Mouse (Mus musculus): ENCODE results near the gene Pde10a. TPM values are rescaled to one million over a fixed set of nuclear protein-coding genes. Genes with fewer than 3 reads are reported as not detected.
A peak's percentile ranks its signal among the peaks of the same experiment; 100 is the strongest.

Pde10a gene
- polyA plus RNA-seq, 1 experiment from 2014 or later, result 12.7 TPM

DNA sequence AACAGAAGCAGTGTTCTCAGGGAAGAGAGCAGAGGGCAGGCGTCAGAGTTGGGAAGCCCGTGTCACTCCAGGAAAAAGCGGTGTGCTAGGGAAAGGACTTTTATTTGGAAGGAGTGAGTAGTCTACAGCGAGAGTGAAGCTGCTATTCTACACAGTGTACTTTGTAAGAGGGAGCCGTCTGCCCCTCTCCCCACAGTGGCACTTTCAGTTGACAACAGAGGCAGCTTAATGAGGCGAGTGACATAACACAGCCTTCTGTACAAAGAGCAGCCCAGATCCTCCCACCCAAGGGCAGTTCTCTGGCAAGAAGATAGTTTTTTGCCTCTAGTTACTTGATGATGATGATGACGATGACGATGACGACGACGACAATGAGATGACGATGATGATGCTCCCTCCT, 410.4 kb downstream of the Pde10a start:
- Histone ChIP-seq H3K9ac (replicated peaks) (peak overlapping the region; percentile 23; the same call in 1 of the 2 replicates), H3K9me3 (no peaks in the 10 kb centered on the region), H3K4me2 (replicated peaks) (no peak overlapping the region), H3K27me3 (no peaks in the 10 kb centered on the region), H3K4me3 (replicated peaks) (no peak overlapping the region), H3K36me3 (peaks cover 8% of the 10 kb centered on the region; the same call in 1 of the 2 replicates), H3K27ac (no peak overlapping the region), H3K4me1 (replicated peaks) (0 out of 2 replicates have a peak, but pooled peaks cover 5% of the 10 kb centered on the region)
- WGBS, result 44% methylated on average over 12 of the region's 12 CpGs
- ATAC-seq, result peak; percentile 58; the same call in 1 of the 2 replicates

DNA sequence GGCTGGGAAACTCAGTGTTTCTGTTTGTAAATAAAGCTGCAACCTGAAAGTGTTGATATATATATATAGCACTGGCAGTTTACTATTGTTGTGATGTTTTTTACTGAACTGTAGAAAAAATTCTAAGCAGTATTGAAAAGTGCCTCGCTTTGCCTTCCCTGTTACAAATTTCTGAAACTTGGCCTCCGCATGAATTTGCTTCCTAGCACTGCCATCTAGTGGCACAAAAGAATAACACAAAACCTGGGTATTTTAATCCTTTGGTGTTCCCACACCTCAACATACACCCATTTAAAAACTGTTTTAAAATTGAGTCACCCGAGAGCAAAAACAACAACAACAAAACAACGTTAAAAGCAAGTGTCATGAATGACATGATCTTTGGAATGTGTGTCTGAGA, 411.4 kb downstream of the Pde10a start:
- no peaks in the 10 kb centered on the region for H3K27me3 ChIP-seq
- 3% methylated on average over 4 of the region's 4 CpGs for WGBS
- H3K27ac ChIP-seq, result no peak overlapping the region
- no peak overlapping the region for H3K4me2 ChIP-seq (replicated peaks)
- H3K4me1 ChIP-seq (replicated peaks), result 0 out of 2 replicates have a peak, but pooled peaks cover 5% of the 10 kb centered on the region
- no peak overlapping the region for H3K9ac ChIP-seq (replicated peaks)
- H3K9me3 ChIP-seq, result no peaks in the 10 kb centered on the region
- H3K4me3 ChIP-seq (replicated peaks), result no peak overlapping the region
- no peak for ATAC-seq
- 0 out of 2 replicates have a peak, but pooled peaks cover 3% of the 10 kb centered on the region for H3K36me3 ChIP-seq

DNA sequence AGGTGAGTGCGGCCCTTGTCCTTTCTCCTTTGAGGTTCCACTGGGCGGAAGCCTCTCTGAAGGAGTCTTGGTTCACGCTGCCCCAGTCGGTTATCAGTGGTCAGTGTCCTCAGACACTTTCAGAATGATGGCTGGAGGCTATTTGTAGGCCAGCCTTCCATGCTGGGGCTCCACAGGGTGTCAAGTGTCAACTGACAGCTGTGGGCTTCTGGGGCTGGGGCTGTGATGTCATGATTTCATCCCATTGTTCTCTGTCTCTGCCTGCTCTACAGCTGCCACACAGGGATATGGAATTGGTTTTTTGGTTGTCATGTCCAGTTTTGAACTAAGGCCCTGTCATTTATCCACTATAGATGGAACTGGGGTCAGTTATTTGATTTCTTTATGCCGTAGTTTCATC, 426.4 kb downstream of the Pde10a start:
- Histone ChIP-seq H3K9me3 (no peaks in the 10 kb centered on the region), H3K4me3 (replicated peaks) (no peak overlapping the region), H3K4me1 (replicated peaks) (0 out of 2 replicates have a peak, but pooled peaks cover 10% of the 10 kb centered on the region), H3K27ac (no peak overlapping the region), H3K36me3 (peaks cover 70% of the 10 kb centered on the region), H3K27me3 (no peaks in the 10 kb centered on the region), H3K4me2 (replicated peaks) (no peak overlapping the region), H3K9ac (replicated peaks) (no peak overlapping the region)
- no peak for ATAC-seq
- 77% methylated on average over 5 of the region's 5 CpGs for WGBS

DNA sequence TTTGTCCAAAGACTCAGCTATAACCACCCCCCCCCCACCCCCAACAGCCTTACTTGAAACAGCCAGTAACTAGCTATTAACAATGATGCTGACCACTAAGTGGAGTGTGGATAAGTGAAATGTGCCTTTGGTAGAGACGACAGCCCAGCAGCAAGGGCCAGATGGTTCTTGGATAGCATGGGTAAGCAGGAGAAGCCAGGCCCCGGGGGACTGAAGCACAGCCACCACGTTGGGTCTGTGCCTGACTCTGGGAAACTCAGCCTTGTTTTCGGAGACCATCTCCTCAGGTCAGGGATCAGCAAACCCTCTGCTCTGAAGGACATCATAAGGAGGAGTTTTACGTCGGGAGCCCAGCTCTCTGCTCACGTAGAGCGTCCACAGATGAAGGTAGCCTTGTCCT, 427.8 kb downstream of the Pde10a start:
- H3K36me3 ChIP-seq, result peaks cover 64% of the 10 kb centered on the region
- WGBS, result 88% methylated on average over 8 of the region's 8 CpGs
- 0 out of 2 replicates have a peak, but pooled peaks cover 10% of the 10 kb centered on the region for H3K4me1 ChIP-seq (replicated peaks)
- H3K4me2 ChIP-seq (replicated peaks), result no peak overlapping the region
- no peak for ATAC-seq
- no peaks in the 10 kb centered on the region for H3K9me3 ChIP-seq
- no peaks in the 10 kb centered on the region for H3K27me3 ChIP-seq
- no peak overlapping the region for H3K27ac ChIP-seq
- H3K4me3 ChIP-seq (replicated peaks), result no peak overlapping the region
- H3K9ac ChIP-seq (replicated peaks), result no peak overlapping the region

DNA sequence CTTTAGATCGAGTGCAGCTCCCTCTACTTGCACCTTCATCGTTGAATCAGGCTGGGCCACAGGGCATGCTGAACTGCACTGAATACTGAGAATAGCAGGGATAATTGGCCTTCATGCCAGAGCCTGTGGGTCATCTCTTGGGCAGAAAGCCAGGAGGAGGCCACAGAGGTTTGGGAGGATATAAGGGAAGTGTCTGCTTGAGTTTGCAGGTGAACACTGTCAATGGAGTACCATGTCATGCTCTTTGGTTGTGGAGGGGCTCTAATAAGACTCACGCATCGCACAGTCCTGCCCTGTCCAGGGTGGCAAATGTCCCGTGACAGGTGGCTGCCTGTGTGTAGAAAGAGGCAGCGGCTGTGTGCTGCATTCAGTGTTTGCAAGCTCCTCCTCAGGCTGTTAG, 433.0 kb downstream of the Pde10a start:
- H3K36me3 ChIP-seq, result peaks cover 30% of the 10 kb centered on the region
- H3K27ac ChIP-seq, result no peak overlapping the region
- H3K9ac ChIP-seq (replicated peaks), result no peak overlapping the region
- H3K9me3 ChIP-seq, result no peaks in the 10 kb centered on the region
- H3K27me3 ChIP-seq, result no peaks in the 10 kb centered on the region
- WGBS, result 85% methylated on average over 6 of the region's 6 CpGs
- H3K4me2 ChIP-seq (replicated peaks), result no peak overlapping the region
- H3K4me3 ChIP-seq (replicated peaks), result no peak overlapping the region
- H3K4me1 ChIP-seq (replicated peaks), result peaks cover 23% of the 10 kb centered on the region
- no peak for ATAC-seq

DNA sequence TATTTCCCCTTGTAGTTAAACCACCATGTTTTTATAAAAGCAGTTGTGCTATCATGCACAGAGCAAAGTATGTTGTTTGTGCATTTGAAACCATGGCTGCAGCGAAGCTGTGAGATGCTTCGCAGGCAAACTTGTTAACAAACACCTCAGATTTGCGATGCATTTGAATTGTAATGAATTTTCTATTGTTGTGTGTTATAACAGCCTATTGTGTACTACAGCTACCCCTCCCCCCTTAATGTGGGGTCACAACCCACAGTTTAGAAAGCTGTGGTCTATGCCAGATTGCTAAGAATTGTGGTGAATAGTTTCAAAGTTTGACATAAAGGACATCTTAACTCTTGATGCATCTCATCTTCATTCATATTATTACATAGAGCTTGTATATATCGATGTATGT, 435.2 kb downstream of the Pde10a start:
- H3K27ac ChIP-seq, result no peak overlapping the region
- H3K4me3 ChIP-seq (replicated peaks), result no peak overlapping the region
- peaks cover 28% of the 10 kb centered on the region for H3K36me3 ChIP-seq
- no peak overlapping the region for H3K9ac ChIP-seq (replicated peaks)
- H3K27me3 ChIP-seq, result no peaks in the 10 kb centered on the region
- WGBS, result 78% methylated on average over 4 of the region's 4 CpGs
- H3K9me3 ChIP-seq, result no peaks in the 10 kb centered on the region
- peaks cover 23% of the 10 kb centered on the region for H3K4me1 ChIP-seq (replicated peaks)
- no peak overlapping the region for H3K4me2 ChIP-seq (replicated peaks)
- no peak for ATAC-seq

DNA sequence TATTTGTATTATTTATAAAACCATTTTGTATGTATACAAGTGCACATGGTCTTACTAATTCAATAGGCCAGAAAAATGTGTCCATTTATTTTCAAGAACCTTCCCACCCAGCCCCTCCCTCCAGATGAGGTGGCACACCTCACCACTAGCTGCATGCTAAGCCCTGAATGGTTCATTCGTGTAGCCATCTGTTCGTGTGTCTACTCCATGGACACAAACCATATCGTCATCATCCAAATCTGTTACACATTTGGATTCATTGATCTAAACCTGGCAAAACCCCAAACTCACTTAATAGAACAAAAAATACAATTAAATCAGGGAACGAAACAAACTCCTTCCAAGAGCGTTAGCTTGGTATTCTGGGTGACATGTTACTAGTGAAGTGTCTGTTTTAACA, 435.9 kb downstream of the Pde10a start:
- ATAC-seq, result no peak

DNA sequence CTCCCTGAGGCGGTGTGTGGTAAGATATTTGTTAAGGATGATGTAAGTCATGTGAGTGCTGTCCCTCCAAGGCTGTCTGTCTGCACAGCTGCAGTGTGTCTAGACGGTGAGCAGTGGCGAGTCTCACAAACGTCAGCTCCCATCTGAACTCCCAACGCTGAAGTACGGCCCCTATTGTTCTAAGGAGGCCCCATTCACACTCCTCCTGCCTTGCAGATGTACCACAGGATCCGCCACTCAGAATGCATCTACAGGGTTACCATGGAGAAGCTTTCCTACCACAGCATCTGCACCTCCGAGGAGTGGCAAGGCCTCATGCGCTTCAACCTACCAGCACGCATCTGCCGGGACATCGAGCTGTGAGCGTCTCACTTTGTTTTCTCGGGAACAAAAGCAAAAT, 436.5 kb downstream of the Pde10a start:
- Histone ChIP-seq H3K9ac (replicated peaks) (no peak overlapping the region; the same call in 1 of the 2 replicates), H3K4me2 (replicated peaks) (no peak overlapping the region), H3K27ac (peak overlapping the region; percentile 35), H3K27me3 (no peaks in the 10 kb centered on the region), H3K4me1 (replicated peaks) (peaks cover 13% of the 10 kb centered on the region), H3K36me3 (peaks cover 34% of the 10 kb centered on the region), H3K4me3 (replicated peaks) (no peak overlapping the region), H3K9me3 (no peaks in the 10 kb centered on the region)
- peak; percentile 70 for ATAC-seq
- WGBS, result 26% methylated on average over 14 of the region's 14 CpGs

More for the DNA sequence above, 435.9 kb downstream of the Pde10a start:
- no peak overlapping the region for H3K4me2 ChIP-seq (replicated peaks)
- whole genome bisulfite sequencing, result 72% methylated on average over 5 of the region's 5 CpGs
- peaks cover 17% of the 10 kb centered on the region for H3K4me1 ChIP-seq (replicated peaks)
- no peak overlapping the region for H3K9ac ChIP-seq (replicated peaks)
- no peak overlapping the region for H3K27ac ChIP-seq
- no peak overlapping the region for H3K4me3 ChIP-seq (replicated peaks)
- no peaks in the 10 kb centered on the region for H3K9me3 ChIP-seq
- no peaks in the 10 kb centered on the region for H3K27me3 ChIP-seq
- H3K36me3 ChIP-seq, result peaks cover 32% of the 10 kb centered on the region

DNA sequence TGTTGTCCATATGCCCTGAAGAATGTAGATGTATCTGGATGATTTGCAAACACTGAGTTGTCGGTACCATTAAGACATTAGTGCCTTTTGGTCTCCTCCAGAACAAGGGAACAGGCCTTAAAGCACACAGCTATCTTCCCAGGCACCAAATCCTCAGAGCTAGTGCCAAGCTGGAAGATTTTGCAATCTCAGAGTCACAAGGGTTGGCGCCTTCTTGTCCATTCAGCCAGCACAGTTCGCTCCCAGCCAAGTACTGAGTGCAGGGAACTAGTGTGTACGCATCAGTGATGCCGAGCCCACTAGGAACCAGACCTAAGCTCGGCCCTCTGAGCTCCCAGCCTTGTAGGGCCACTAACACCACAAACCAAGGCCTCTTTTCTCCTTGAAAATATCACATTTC, 440.0 kb downstream of the Pde10a start:
- H3K36me3 ChIP-seq, result peaks cover 63% of the 10 kb centered on the region
- ATAC-seq, result no peak

DNA sequence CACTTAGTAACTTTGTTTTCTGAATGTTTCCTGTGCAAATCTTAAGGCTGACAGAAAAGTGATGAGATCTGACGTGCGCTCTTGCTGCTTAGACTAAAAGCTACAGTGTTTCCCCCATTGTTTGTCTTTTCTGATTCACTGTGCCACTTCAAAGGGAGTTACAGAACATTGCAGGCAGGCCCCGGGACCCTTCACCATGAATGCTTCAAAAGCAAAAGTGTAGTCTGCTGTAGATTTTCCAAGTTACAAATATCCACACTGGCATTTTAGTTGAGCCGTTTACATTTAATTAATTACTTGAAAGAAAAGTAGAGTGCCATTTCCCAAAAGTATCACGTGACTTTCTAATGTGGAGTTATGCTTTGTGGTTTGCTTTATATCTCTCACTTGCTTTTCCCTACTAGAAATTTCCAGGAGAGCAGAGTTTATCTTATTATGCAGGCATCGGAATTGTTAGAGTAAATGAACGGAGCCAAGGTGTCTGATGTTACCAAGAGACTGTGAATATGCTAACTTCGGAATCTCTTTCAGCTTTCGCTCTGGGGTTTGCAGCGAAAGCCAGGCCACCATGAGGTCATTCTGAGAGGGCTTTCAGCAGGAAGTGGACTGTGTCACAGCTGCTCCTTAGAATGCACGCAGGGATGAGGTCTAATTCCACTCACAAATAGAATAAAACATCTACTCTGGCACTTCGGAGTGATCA, 447.1 kb downstream of the Pde10a start:
- no peak for ATAC-seq
- Histone ChIP-seq H3K4me3 (replicated peaks) (no peak overlapping the region), H3K4me1 (replicated peaks) (peaks cover 26% of the 10 kb centered on the region), H3K4me2 (replicated peaks) (no peak overlapping the region), H3K9me3 (no peaks in the 10 kb centered on the region), H3K36me3 (peaks cover 49% of the 10 kb centered on the region), H3K27me3 (no peaks in the 10 kb centered on the region), H3K27ac (no peak overlapping the region), H3K9ac (replicated peaks) (no peak overlapping the region)
- WGBS, result 15% methylated on average over 12 of the region's 12 CpGs

More for the DNA sequence above, 440.0 kb downstream of the Pde10a start:
- H3K9me3 ChIP-seq, result no peaks in the 10 kb centered on the region
- H3K4me3 ChIP-seq (replicated peaks), result no peak overlapping the region
- no peak overlapping the region for H3K4me2 ChIP-seq (replicated peaks)
- no peak overlapping the region for H3K27ac ChIP-seq
- 90% methylated on average over 6 of the region's 6 CpGs for WGBS
- H3K4me1 ChIP-seq (replicated peaks), result peaks cover 13% of the 10 kb centered on the region
- H3K9ac ChIP-seq (replicated peaks), result no peak overlapping the region
- H3K27me3 ChIP-seq, result no peaks in the 10 kb centered on the region

DNA sequence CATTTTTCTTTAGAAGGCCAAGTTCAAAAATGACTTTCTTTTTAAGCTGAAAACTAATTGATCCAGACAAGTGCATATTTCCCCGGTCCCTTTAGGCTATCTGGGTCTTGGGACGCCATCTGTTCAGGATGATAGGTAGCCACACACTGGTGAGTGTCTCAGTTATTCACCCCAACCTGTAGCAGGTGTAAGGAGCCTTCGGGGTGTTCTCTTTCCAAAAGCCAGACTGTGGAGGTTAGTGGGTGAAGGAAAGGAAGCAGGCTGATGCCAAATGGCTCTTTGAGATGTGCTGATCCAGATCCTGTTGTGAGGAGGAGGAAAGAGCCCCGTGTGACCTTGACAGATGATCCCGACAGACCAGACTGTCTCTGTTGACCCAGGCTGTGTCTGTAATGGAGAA, 448.2 kb downstream of the Pde10a start:
- Histone ChIP-seq H3K36me3 (peaks cover 44% of the 10 kb centered on the region), H3K4me3 (replicated peaks) (no peak overlapping the region), H3K9me3 (no peaks in the 10 kb centered on the region), H3K4me1 (replicated peaks) (peaks cover 26% of the 10 kb centered on the region), H3K9ac (replicated peaks) (no peak overlapping the region), H3K4me2 (replicated peaks) (no peak overlapping the region), H3K27me3 (no peaks in the 10 kb centered on the region), H3K27ac (no peak overlapping the region)
- 72% methylated on average over 5 of the region's 5 CpGs for WGBS
- ATAC-seq, result no peak

DNA sequence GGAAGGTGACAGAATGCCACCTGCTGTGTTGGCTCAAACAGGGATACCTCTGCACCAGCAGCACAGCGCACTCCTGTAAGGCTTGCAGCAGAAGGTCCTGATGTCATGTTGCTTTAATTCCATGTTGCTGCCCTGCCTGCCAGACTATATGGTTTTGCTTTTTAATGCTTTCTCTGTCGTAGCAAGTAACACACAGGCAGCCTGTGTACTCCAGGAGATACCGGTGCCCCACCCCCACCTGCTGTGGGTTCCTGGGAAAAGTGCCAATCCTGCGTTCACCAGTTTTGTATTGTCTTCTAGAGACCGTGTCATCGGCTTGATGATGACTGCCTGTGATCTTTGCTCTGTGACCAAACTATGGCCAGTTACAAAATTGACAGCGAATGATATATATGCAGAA, 449.3 kb downstream of the Pde10a start:
- no peak for ATAC-seq
- Histone ChIP-seq H3K9me3 (no peaks in the 10 kb centered on the region), H3K27me3 (no peaks in the 10 kb centered on the region), H3K4me1 (replicated peaks) (peaks cover 26% of the 10 kb centered on the region), H3K36me3 (peaks cover 42% of the 10 kb centered on the region), H3K27ac (no peak overlapping the region), H3K4me3 (replicated peaks) (no peak overlapping the region), H3K9ac (replicated peaks) (no peak overlapping the region), H3K4me2 (replicated peaks) (no peak overlapping the region)
- WGBS, result 45% methylated on average over 7 of the region's 7 CpGs
